Mouse (Mus musculus) testis, adult 2 months (tissue): ENCODE results near the gene Gdpd5.

ENCODE experiments used
- CTCF ChIP-seq: fragments of 200-500 bp; IDR thresholded peaks from 2 replicates; pipeline ENCODE4 v1.5.1; 2012; ENCODE audit warnings: low read depth, mild to moderate bottlenecking, inconsistent platforms, low read length, moderate library complexity; ENCODE audit not compliant: control insufficient read depth, insufficient read depth, insufficient replicate concordance
- POLR2A ChIP-seq: fragments of 200-500 bp; IDR thresholded peaks from 2 replicates; pipeline ENCODE4 v1.6.1; 2012; ENCODE audit warnings: low read depth, mild to moderate bottlenecking, inconsistent platforms, low read length, moderate library complexity; ENCODE audit not compliant: control insufficient read depth

DNA sequence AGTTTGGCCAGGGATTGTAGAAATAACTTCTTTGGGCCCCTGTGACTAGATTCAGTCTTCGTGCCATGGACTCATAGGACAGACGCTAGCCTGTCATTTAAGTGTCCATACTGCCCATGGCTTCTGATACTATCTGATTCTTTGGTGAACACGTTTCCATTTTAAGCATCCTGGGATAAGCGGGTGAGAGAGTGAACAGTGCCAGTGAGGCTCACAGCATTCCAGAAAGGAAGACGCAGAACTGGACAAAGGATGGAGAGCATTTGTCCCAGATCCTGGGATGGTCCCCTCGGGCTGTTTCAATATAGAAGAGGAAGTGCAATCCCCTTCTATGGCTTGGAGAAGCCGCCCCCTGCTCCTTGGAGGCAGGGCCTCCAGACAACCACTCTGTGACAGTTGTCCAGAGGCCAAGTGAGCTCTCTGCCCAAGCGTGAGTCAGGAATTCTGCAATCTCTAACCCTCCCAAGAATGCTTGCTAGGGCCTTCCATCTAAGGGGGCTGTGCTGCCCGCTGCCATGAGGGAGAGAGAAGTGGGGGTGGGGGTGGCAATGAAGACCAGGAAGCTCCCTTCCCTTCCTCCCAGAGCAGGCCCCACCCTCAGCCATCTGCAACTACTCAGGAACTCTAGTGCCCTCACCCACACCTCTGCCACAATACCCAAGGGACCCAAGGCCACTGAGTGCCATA is 24.8 kb upstream of the Gdpd5 start:
- TF ChIP-seq CTCF = no peak
- no peak for TF ChIP-seq POLR2A
